Mouse (Mus musculus): ENCODE results near the gene Tdpoz5. TPM values are rescaled to one million over a fixed set of nuclear protein-coding genes. Genes with fewer than 3 reads are reported as not detected.

Gene Tdpoz5
- not detected for total RNA-seq (2023)

GRCm38 (mm10) chr3:93961214-93961613 is at the start of gene Tdpoz5:
Tdpoz5 (minus strand) TSS chr3:93961314.

GRCm38 (mm10) chr3:93943443-93943842 is 17.7 kb downstream of the Tdpoz5 start, which contains the start of gene Gm9117:
Gm9117 (minus strand) TSS chr3:93943543.

Other genes with a start within 250 kb of the Tdpoz5 start
- gene Gm5773, start 188.3 kb downstream of the Tdpoz5 start, total RNA-seq (2023): not detected
- not detected for gene Tdpoz4, start 164.9 kb downstream of the Tdpoz5 start, total RNA-seq (2023)
- not detected for gene Tdpoz3, start 135.3 kb downstream of the Tdpoz5 start, total RNA-seq (2023)
- gene Gm9117, start 17.8 kb downstream of the Tdpoz5 start, total RNA-seq (2023): not detected
- not detected for gene Gm9125, start 93.6 kb upstream of the Tdpoz5 start, total RNA-seq (2023)
- not detected for gene Gm10697, start 111.3 kb upstream of the Tdpoz5 start, total RNA-seq (2023)
- gene Gm10696, start 216.9 kb upstream of the Tdpoz5 start, total RNA-seq (2023): not detected
- gene Gm5286, start 235.4 kb upstream of the Tdpoz5 start, total RNA-seq (2023): not detected

Measured in B cell, adult 67 days (primary cell).